Mouse (Mus musculus): Measurements from ENCODE around the gene Bcas2.
"Not testable (repeated sequence)": the region's sequence is repeated elsewhere in the genome, so short reads cannot be mapped to it uniquely, and the experiment has no call there.

The Bcas2 gene

GRCm38 (mm10) chr3:103159232-103159900 is 12.1 kb upstream of the Bcas2 start:
- no peak for DNase-seq (ENCODE audit: low spot score in 2 of 2)

GRCm38 (mm10) chr3:103169771-103170170 is 1.7 kb upstream of the Bcas2 start:
- peak; percentile 69 to 83 for DNase-seq (ENCODE audit: low spot score in 2 of 2)

- no peak for DNase-seq (ENCODE audit: low spot score in 2 of 2)
Measured at GRCm38 (mm10) chr3:103172615-103173014, 1.2 kb downstream of the Bcas2 start.

- no peak for DNase-seq (ENCODE audit: low spot score in 2 of 2)
Measured at GRCm38 (mm10) chr3:103176740-103177139, 5.3 kb downstream of the Bcas2 start.

- no peak for DNase-seq (ENCODE audit: low spot score in 2 of 2)
Measured at GRCm38 (mm10) chr3:103179527-103179926, 8.1 kb downstream of the Bcas2 start.

GRCm38 (mm10) chr3:103181171-103181570 is 9.7 kb downstream of the Bcas2 start:
- DNase-seq (ENCODE audit: low spot score in 2 of 2), result no peak

- DNase-seq (ENCODE audit: low spot score in 2 of 2), result no peak
Measured at GRCm38 (mm10) chr3:103182821-103183220, 11.4 kb downstream of the Bcas2 start.

GRCm38 (mm10) chr3:103184467-103184866 is 13.0 kb downstream of the Bcas2 start:
- DNase-seq (ENCODE audit: low spot score in 2 of 2), result not testable (repeated sequence)

- no peak for DNase-seq (ENCODE audit: low spot score in 2 of 2)
Measured at GRCm38 (mm10) chr3:103188451-103188850, 17.0 kb downstream of the Bcas2 start.

GRCm38 (mm10) chr3:103188856-103189255 is 17.4 kb downstream of the Bcas2 start:
- no peak for DNase-seq (ENCODE audit: low spot score in 2 of 2)

GRCm38 (mm10) chr3:103192161-103192560 is 20.7 kb downstream of the Bcas2 start:
- DNase-seq (ENCODE audit: low spot score in 2 of 2), result no peak

GRCm38 (mm10) chr3:103193186-103193585 is 21.7 kb downstream of the Bcas2 start:
- DNase-seq (ENCODE audit: low spot score in 2 of 2), result no peak

- no peak for DNase-seq (ENCODE audit: low spot score in 2 of 2)
Measured at GRCm38 (mm10) chr3:103196320-103196823, 24.9 kb downstream of the Bcas2 start.

GRCm38 (mm10) chr3:103199386-103199785 is 27.9 kb downstream of the Bcas2 start:
- DNase-seq (ENCODE audit: low spot score in 2 of 2), result no peak

GRCm38 (mm10) chr3:103201105-103201504 is 29.6 kb downstream of the Bcas2 start:
- DNase-seq (ENCODE audit: low spot score in 2 of 2), result not testable (repeated sequence)

- DNase-seq (ENCODE audit: low spot score in 2 of 2), result no peak
Measured at GRCm38 (mm10) chr3:103203554-103203953, 32.1 kb downstream of the Bcas2 start.

GRCm38 (mm10) chr3:103204445-103204844 is 33.0 kb downstream of the Bcas2 start:
- DNase-seq (ENCODE audit: low spot score in 2 of 2), result no peak

- DNase-seq (ENCODE audit: low spot score in 2 of 2), result peak; percentile 68 to 70
Measured at GRCm38 (mm10) chr3:103206393-103206792, 34.9 kb downstream of the Bcas2 start.

- DNase-seq (ENCODE audit: low spot score in 2 of 2), result no peak
Measured at GRCm38 (mm10) chr3:103207749-103208148, 36.3 kb downstream of the Bcas2 start.

GRCm38 (mm10) chr3:103208237-103208636 is 36.8 kb downstream of the Bcas2 start:
- DNase-seq (ENCODE audit: low spot score in 2 of 2), result no peak

GRCm38 (mm10) chr3:103211101-103211500 is 39.6 kb downstream of the Bcas2 start:
- DNase-seq (ENCODE audit: low spot score in 2 of 2), result no peak

- no peak for DNase-seq (ENCODE audit: low spot score in 2 of 2)
Measured at GRCm38 (mm10) chr3:103212142-103212541, 40.7 kb downstream of the Bcas2 start.

GRCm38 (mm10) chr3:103213537-103213936 is 42.1 kb downstream of the Bcas2 start:
- DNase-seq (ENCODE audit: low spot score in 2 of 2), result no peak
